Mouse (Mus musculus) liver, embryonic 13.5 days (tissue): ENCODE measurements around the gene Setd7. TPM values are rescaled to one million over a fixed set of nuclear protein-coding genes. Genes with fewer than 3 reads are reported as not detected.

Source experiments
- ATAC-seq: fragments of 200-750 bp; cut with Nextera tagmentation; 2 replicates; pipeline ENCODE4 v1.8.0; 2017; ENCODE audit warnings: low read depth, mild to moderate bottlenecking, moderate number of reproducible peaks, moderate library complexity
- DNase-seq: peaks from one replicate; pipeline ENCODE4 v3.0.0; 2022
- H3K27ac ChIP-seq: fragments of 300-500 bp; sonication (generic); 2 replicates; pipeline ENCODE4 v1.5.1; 2015; ENCODE audit warnings: moderate library complexity, mild to moderate bottlenecking, inconsistent platforms
- H3K27me3 ChIP-seq: fragments of 300-500 bp; sonication (generic); 2 replicates; pipeline ENCODE4 v1.6.1; 2015; ENCODE audit warnings: mild to moderate bottlenecking, inconsistent platforms
- H3K36me3 ChIP-seq: fragments of 300-500 bp; sonication (generic); 2 replicates; pipeline ENCODE4 v1.6.1; 2015; ENCODE audit warnings: mild to moderate bottlenecking, inconsistent platforms
- H3K4me1 ChIP-seq: fragments of 300-500 bp; sonication (generic); replicated peaks from 2 replicates; pipeline ENCODE4 v1.6.1; 2015; ENCODE audit warnings: inconsistent platforms
- H3K4me2 ChIP-seq: fragments of 300-500 bp; sonication (generic); 2 replicates; pipeline ENCODE4 v1.6.1; 2015; ENCODE audit warnings: inconsistent platforms, mild to moderate bottlenecking, moderate library complexity
- H3K4me3 ChIP-seq: fragments of 300-500 bp; sonication (generic); replicated peaks from 2 replicates; pipeline ENCODE4 v1.5.1; 2015; ENCODE audit warnings: mild to moderate bottlenecking, inconsistent platforms
- H3K9ac ChIP-seq: fragments of 300-500 bp; sonication (generic); 2 replicates; pipeline ENCODE4 v1.6.1; 2015; ENCODE audit warnings: mild to moderate bottlenecking, inconsistent platforms
- H3K9me3 ChIP-seq: fragments of 300-500 bp; sonication (generic); replicated peaks from 2 replicates; pipeline ENCODE4 v1.6.1; 2016; ENCODE audit warnings: inconsistent platforms
- WGBS: fragments of 180-500 bp; shearing (Covaris S2); methylation state at CpG from one replicate; pipeline ENCODE4 v1.1.7; 2015; ENCODE audit not compliant: insufficient replicate concordance; 5-methylcytosine and 5-hydroxymethylcytosine counted together
- polyA plus RNA-seq: library from polyadenylated mRNA; unstranded; fragments of >200 nt; fragmentation: Nextera tagmentation; extraction: Ambion mirVana; gene quantifications from 2 replicates; pipeline ENCODE4 v1.2.1, GENCODE M21; 2015

The Setd7 gene
- polyA plus RNA-seq, 1 experiment from 2014 or later = 0.67 TPM

- Histone ChIP-seq H3K4me3 (no peak overlapping the region), H3K27ac (no peak overlapping the region), H3K9me3 (no peaks in the 10 kb centered on the region), H3K36me3 (peaks cover 50% of the 10 kb centered on the region), H3K4me2 (no peak overlapping the region), H3K27me3 (no peaks in the 10 kb centered on the region), H3K4me1 (peaks cover 11% of the 10 kb centered on the region), H3K9ac (no peak overlapping the region)
- ATAC-seq = no peak
- 85% methylated on average over 5 of the region's 5 CpGs for WGBS
- DNase-seq = no peak
Observed at GRCm38 (mm10) chr3:51533573-51533972, 27.1 kb downstream of the Setd7 start.

- H3K9me3 ChIP-seq = no peaks in the 10 kb centered on the region
- ATAC-seq (no peak; the same call in 1 of the 2 replicates), DNase-seq (no peak)
- H3K36me3 ChIP-seq = peaks cover 45% of the 10 kb centered on the region
- H3K9ac ChIP-seq = no peak overlapping the region
- no peak overlapping the region; the same call in none of the 2 replicates for H3K27ac ChIP-seq
- no peak overlapping the region for H3K4me3 ChIP-seq
- peaks cover 11% of the 10 kb centered on the region for H3K4me1 ChIP-seq
- H3K4me2 ChIP-seq = no peak overlapping the region
- WGBS = 77% methylated on average over 5 of the region's 5 CpGs
- no peaks in the 10 kb centered on the region for H3K27me3 ChIP-seq
Observed at GRCm38 (mm10) chr3:51532282-51532620, 28.4 kb downstream of the Setd7 start.

DNA sequence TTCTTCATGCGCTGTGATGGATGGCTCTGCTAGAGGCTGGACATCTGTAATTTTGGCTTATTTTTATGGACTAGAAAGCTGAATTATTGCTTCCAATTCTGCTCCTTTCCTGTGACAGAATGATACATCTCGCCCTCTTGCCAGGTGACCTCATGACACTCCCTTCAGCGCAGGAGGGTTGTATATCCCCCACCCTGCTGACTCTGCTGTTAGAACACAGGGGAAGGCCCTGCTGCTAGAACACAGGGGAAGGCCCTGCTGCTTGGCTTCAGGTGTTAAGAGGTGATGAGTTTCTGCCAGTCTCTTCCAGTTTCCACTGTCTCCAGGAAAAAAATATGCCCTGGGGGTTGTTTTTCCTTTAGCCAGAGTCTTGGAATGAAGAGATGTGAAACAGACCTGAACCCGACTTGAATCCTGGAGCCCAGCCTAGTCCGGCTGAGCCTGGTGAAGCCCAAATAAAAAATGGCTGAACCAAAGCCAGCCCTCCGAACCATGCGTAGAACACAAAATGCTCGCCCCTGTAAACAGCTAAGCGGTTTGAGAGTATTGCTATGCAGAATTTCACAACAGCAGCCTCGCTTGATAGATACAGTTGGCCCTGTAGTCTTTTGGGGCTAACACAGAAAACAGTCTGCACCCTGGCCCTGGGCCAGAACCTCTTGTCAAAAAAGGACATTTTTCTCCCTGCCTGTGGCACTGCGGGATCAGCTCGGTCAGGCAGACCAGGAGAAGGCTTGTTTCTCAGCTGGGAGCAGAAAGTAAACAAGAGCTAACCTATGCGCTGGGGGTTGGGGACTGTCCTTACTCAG lies 29.0 kb downstream of the Setd7 start:
- no peaks in the 10 kb centered on the region for H3K27me3 ChIP-seq
- H3K36me3 ChIP-seq = peaks cover 49% of the 10 kb centered on the region
- H3K27ac ChIP-seq = no peak overlapping the region; the same call in none of the 2 replicates
- H3K4me3 ChIP-seq = no peak overlapping the region
- H3K4me2 ChIP-seq = no peak overlapping the region
- WGBS = 84% methylated on average over 13 of the region's 13 CpGs
- peak; percentile 58; the same call in 1 of the 2 replicates for ATAC-seq
- no peaks in the 10 kb centered on the region for H3K9me3 ChIP-seq
- peaks cover 11% of the 10 kb centered on the region for H3K4me1 ChIP-seq
- DNase-seq = no peak
- H3K9ac ChIP-seq = no peak overlapping the region

DNA sequence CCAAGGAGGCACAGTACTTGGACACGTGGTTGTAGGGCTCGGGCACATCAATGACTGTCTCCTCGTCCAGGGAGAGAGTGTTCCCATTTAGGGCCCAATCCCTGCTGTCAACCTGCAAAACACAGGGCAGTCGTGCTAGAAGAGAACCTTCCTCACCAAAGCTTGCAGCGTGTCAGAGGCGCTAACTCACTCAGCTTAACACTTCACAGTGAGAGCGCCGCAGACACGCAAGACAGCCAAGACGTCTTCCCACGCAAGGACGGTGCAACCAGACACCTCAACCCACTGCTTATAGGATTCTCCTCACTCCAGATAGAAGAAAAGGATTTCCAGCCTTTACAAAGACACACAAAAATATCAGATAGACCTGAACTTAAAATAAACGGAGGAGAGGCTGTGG lies 33.8 kb downstream of the Setd7 start:
- Histone ChIP-seq H3K9ac (no peak overlapping the region), H3K4me3 (no peak overlapping the region), H3K4me2 (no peak overlapping the region), H3K4me1 (0 out of 2 replicates have a peak, but pooled peaks cover 6% of the 10 kb centered on the region), H3K9me3 (no peaks in the 10 kb centered on the region), H3K27ac (no peak overlapping the region), H3K36me3 (peaks cover 55% of the 10 kb centered on the region), H3K27me3 (no peaks in the 10 kb centered on the region)
- DNase-seq = no peak
- 84% methylated on average over 13 of the region's 13 CpGs for WGBS
- ATAC-seq = no peak

- Histone ChIP-seq H3K9me3 (no peaks in the 10 kb centered on the region), H3K4me3 (no peak overlapping the region), H3K9ac (no peak overlapping the region), H3K27me3 (no peaks in the 10 kb centered on the region), H3K4me1 (no peaks in the 10 kb centered on the region), H3K4me2 (no peak overlapping the region), H3K27ac (no peak overlapping the region), H3K36me3 (peaks cover 57% of the 10 kb centered on the region)
- WGBS = 79% methylated on average over 16 of the region's 16 CpGs
- ATAC-seq = no peak
- DNase-seq = no peak
Observed at GRCm38 (mm10) chr3:51525186-51525785, 35.4 kb downstream of the Setd7 start.

DNA sequence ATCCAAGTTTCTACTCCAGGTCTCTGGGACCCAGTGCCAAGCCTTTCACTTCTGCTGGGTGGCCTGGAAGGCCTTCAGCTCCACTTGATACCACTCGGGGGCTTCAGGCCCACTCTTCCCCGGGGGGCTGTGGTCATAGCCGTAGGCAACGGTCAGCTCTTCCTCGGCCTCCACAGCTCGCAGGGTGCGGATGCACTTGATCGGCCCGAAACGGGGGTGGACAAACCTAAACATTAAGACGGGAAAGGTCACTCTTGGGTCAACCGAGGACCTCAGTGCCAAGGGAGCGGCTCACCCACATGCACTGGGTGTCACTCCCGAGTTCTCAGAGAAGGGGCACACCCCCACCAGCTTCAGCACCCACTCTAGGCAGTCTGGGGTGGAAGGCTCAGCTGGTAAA lies 39.4 kb downstream of the Setd7 start:
- DNase-seq (no peak), ATAC-seq (no peak)
- H3K9me3 ChIP-seq = no peaks in the 10 kb centered on the region
- no peak overlapping the region for H3K4me3 ChIP-seq
- H3K4me2 ChIP-seq = no peak overlapping the region
- peaks cover 42% of the 10 kb centered on the region for H3K36me3 ChIP-seq
- no peak overlapping the region for H3K27ac ChIP-seq
- H3K27me3 ChIP-seq = no peaks in the 10 kb centered on the region
- no peak overlapping the region for H3K9ac ChIP-seq
- H3K4me1 ChIP-seq = peaks cover 31% of the 10 kb centered on the region
- 85% methylated on average over 14 of the region's 14 CpGs for WGBS

GRCm38 (mm10) chr3:51518763-51519121 lies 41.9 kb downstream of the Setd7 start:
- Histone ChIP-seq H3K4me3 (peak overlapping the region; percentile 38), H3K9ac (peak overlapping the region; percentile 47; the same call in 1 of the 2 replicates), H3K9me3 (no peaks in the 10 kb centered on the region)

DNA sequence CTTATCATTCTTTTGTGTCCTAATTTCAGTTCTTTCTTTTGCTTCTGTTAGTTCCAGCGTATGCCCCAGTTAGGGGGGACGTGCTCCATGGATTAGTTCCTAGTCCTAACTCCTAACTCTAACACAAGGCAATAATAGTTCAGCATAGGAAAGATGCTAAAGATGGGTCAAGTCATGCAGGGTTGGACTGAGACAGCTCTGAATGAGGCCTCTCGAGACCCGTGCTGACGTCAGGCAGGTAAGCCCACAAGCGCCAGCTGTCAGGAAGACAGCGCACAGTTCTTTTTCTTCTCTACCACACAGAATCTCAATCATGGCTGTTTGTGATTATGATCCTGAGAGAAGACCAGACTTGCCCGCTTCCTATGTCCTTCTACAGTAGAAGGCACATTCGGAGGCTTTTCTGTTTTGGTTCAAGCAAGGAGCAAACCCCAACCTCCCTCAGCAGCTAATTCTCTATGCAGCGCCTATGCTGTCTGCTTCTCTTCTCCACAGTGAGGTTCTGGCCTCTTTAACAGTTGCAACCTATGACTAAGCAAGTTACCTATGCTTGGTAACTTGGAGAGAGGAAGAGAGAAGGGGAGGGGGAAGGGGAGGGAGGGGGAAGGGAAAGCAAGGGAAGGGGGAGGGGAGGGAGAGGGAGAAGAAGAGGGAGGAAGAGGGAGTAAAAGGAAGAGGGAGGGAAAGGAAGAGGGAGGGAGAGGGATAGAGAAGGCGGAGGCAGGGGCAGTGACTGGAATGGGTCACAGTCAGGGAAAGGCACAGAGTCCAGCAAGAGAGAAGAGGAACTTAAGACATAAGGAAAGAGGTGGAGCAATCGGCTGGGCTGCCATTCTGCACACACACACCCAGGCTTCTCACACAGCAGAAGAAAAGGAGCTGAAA lies 42.6 kb downstream of the Setd7 start:
- peak; percentile 9 for DNase-seq
- peak overlapping the region; percentile 38 for H3K4me3 ChIP-seq
- WGBS = 34% methylated on average over 12 of the region's 12 CpGs
- H3K9ac ChIP-seq = peak overlapping the region; percentile 47
- ATAC-seq = peak; percentile 67
- H3K36me3 ChIP-seq = peaks cover 13% of the 10 kb centered on the region
- H3K9me3 ChIP-seq = no peaks in the 10 kb centered on the region
- H3K27ac ChIP-seq = peak overlapping the region; percentile 81
- peaks cover 31% of the 10 kb centered on the region for H3K4me1 ChIP-seq
- H3K4me2 ChIP-seq = peak overlapping the region; percentile 63
- H3K27me3 ChIP-seq = no peaks in the 10 kb centered on the region

More at GRCm38 (mm10) chr3:51518763-51519121, 41.9 kb downstream of the Setd7 start:
- peak; percentile 13 for DNase-seq
- ATAC-seq = peak; percentile 71
- 14% methylated on average over 8 of the region's 8 CpGs for WGBS
- Histone ChIP-seq H3K4me2 (peak overlapping the region; percentile 63), H3K4me1 (peaks cover 31% of the 10 kb centered on the region), H3K36me3 (peaks cover 18% of the 10 kb centered on the region), H3K27ac (peak overlapping the region; percentile 81), H3K27me3 (no peaks in the 10 kb centered on the region)

- H3K4me3 ChIP-seq = no peak overlapping the region
- 0 out of 2 replicates have a peak overlapping the region, but pooled peaks have one; percentile 37 for H3K9ac ChIP-seq
- no peaks in the 10 kb centered on the region for H3K27me3 ChIP-seq
- 49% methylated on average over 4 of the region's 4 CpGs for whole genome bisulfite sequencing
- peaks cover 31% of the 10 kb centered on the region for H3K4me1 ChIP-seq
- DNase-seq (no peak), ATAC-seq (peak; percentile 57; the same call in 1 of the 2 replicates)
- peak overlapping the region; percentile 63 for H3K4me2 ChIP-seq
- peak overlapping the region; percentile 81 for H3K27ac ChIP-seq
- H3K9me3 ChIP-seq = no peaks in the 10 kb centered on the region
- peaks cover 9% of the 10 kb centered on the region for H3K36me3 ChIP-seq
Observed at GRCm38 (mm10) chr3:51517467-51517866, 43.2 kb downstream of the Setd7 start.

DNA sequence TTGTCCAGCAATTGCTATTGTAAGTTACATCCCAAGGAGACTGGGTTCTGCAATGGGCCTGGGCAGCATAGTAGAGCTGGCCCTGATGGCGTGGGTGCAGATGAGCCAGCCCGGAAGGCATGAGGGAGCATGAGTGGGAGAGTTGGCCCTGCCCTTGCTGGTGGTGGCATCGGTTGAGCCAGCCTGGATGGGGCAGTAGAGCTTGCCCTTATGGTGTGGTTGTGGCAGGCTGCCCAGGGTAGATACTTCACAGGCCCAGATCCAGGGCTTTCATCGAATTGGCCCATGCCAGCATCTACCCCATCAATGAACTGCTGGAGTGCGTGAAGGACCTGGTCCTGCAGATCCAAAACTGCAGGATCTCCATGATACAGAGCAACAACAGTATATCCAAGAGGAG lies 48.7 kb downstream of the Setd7 start:
- H3K4me1 ChIP-seq = peaks cover 2% of the 10 kb centered on the region; the same call in 1 of the 2 replicates
- no peaks in the 10 kb centered on the region for H3K9me3 ChIP-seq
- H3K4me2 ChIP-seq = no peak overlapping the region
- no peaks in the 10 kb centered on the region for H3K36me3 ChIP-seq
- no peak overlapping the region for H3K27ac ChIP-seq
- no peaks in the 10 kb centered on the region for H3K27me3 ChIP-seq
- H3K4me3 ChIP-seq = no peak overlapping the region
- 87% methylated on average over 5 of the region's 5 CpGs for WGBS
- no peak for ATAC-seq
- no peak for DNase-seq
- no peak overlapping the region for H3K9ac ChIP-seq

DNA sequence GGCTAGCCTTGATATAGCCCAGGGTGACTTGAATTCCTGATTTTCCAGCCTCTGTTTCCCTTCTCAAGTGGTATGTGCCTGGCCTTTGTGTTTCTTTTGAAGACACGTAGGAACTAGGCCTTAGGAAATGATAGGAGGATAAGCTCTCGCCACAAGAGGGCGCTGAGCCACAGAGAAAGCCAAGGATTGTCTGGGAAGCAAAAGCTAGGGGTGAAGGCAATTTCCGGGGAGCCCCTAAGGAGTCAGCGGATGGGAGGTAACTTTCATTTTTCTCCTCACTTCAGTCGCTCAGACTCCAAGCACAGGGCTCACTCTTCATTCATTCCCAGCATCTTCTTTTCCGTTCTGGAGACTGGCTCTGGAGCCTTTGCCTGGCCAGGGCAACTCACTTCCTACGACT lies 49.8 kb downstream of the Setd7 start:
- H3K27ac ChIP-seq = no peak overlapping the region
- H3K4me1 ChIP-seq = no peaks in the 10 kb centered on the region
- peak overlapping the region; percentile 48 for H3K4me2 ChIP-seq
- H3K27me3 ChIP-seq = no peaks in the 10 kb centered on the region
- 16% methylated on average over 8 of the region's 8 CpGs for WGBS
- no peak overlapping the region for H3K9ac ChIP-seq
- no peak; the same call in 1 of the 2 replicates for ATAC-seq
- H3K4me3 ChIP-seq = peak overlapping the region; percentile 32; the same call in 1 of the 2 replicates
- DNase-seq = peak; percentile 61
- no peaks in the 10 kb centered on the region for H3K36me3 ChIP-seq
- H3K9me3 ChIP-seq = no peaks in the 10 kb centered on the region
